Mouse (Mus musculus) ES-E14 (cell line): Measurements from ENCODE around the gene Ldhc.

ENCODE experiments used
- HCFC1 ChIP-seq: IDR thresholded peaks from 2 replicates; pipeline ENCODE4 v1.6.1; 2012; ENCODE audit warnings: low read length, inconsistent platforms, borderline replicate concordance; ENCODE audit not compliant: insufficient read depth
- MAFK ChIP-seq: IDR thresholded peaks from 2 replicates; pipeline ENCODE4 v1.6.1; 2014; ENCODE audit warnings: mild to moderate bottlenecking, low read depth, low read length, inconsistent platforms; ENCODE audit not compliant: insufficient read depth
- ZC3H11A ChIP-seq: IDR thresholded peaks from 2 replicates; pipeline ENCODE4 v1.6.1; 2012; ENCODE audit warnings: low read depth, mild to moderate bottlenecking, inconsistent platforms, low read length, borderline replicate concordance

- TF ChIP-seq HCFC1 (no peak), MAFK (no peak), ZC3H11A (no peak)
Observed at GRCm38 (mm10) chr7:46829911-46830310, 31.1 kb upstream of the Ldhc start.
